Mouse (Mus musculus): ENCODE data around the gene Aasdhppt. TPM values are rescaled to one million over a fixed set of nuclear protein-coding genes. Genes with fewer than 3 reads are reported as not detected.
A peak's percentile ranks its signal among the peaks of the same experiment; 100 is the strongest.

Aasdhppt gene
- 10 to 100 TPM; 11.7 to 12.6 (median 12.2) TPM for total RNA-seq (2022)

- DNase-seq (ENCODE audit: low spot score in 2 of 2) = peak; percentile 95 to 98
These were observed at the start of gene Aasdhppt, which contains the start of gene Kbtbd3 for GRCm38 (mm10) chr9:4309351-4310085. Aasdhppt (minus strand) TSS chr9:4309471. Kbtbd3 (plus strand) TSS chr9:4309833.

- no peak for DNase-seq (ENCODE audit: low spot score in 2 of 2)
These were observed 43.9 kb upstream of the Aasdhppt start for GRCm38 (mm10) chr9:4353163-4353562.

- DNase-seq (ENCODE audit: low spot score in 2 of 2) = no peak
These were observed 9.9 kb upstream of the Aasdhppt start for GRCm38 (mm10) chr9:4318939-4319721.

- no peak for DNase-seq (ENCODE audit: low spot score in 2 of 2)
These were observed 6.5 kb upstream of the Aasdhppt start for GRCm38 (mm10) chr9:4315746-4316145.

GRCm38 (mm10) chr9:4313946-4314345, 4.7 kb upstream of the Aasdhppt start:
- DNase-seq (ENCODE audit: low spot score in 2 of 2) = no peak

GRCm38 (mm10) chr9:4311162-4311561, 1.9 kb upstream of the Aasdhppt start:
- DNase-seq (ENCODE audit: low spot score in 2 of 2) = no peak

- DNase-seq (ENCODE audit: low spot score in 2 of 2) = no peak
These were observed 1.4 kb upstream of the Aasdhppt start for GRCm38 (mm10) chr9:4310706-4311105.

- no peak for DNase-seq (ENCODE audit: low spot score in 2 of 2)
These were observed 482 bp downstream of the Aasdhppt start for GRCm38 (mm10) chr9:4308628-4309350.

- no peak for DNase-seq (ENCODE audit: low spot score in 2 of 2)
These were observed 4.4 kb downstream of the Aasdhppt start for GRCm38 (mm10) chr9:4304867-4305266.

- DNase-seq (ENCODE audit: low spot score in 2 of 2) = no peak
These were observed 8.8 kb downstream of the Aasdhppt start for GRCm38 (mm10) chr9:4300466-4300865.

- DNase-seq (ENCODE audit: low spot score in 2 of 2) = no peak
These were observed 25.4 kb downstream of the Aasdhppt start for GRCm38 (mm10) chr9:4283850-4284249.

- DNase-seq (ENCODE audit: low spot score in 2 of 2) = no peak
These were observed 42.4 kb downstream of the Aasdhppt start for GRCm38 (mm10) chr9:4266881-4267280.

GRCm38 (mm10) chr9:4260746-4261090, 48.6 kb downstream of the Aasdhppt start:
- DNase-seq (ENCODE audit: low spot score in 2 of 2) = no peak

GRCm38 (mm10) chr9:4259841-4260745, 49.2 kb downstream of the Aasdhppt start:
- no peak for DNase-seq (ENCODE audit: low spot score in 2 of 2)

GRCm38 (mm10) chr9:4259074-4259473, 50.2 kb downstream of the Aasdhppt start:
- no peak for DNase-seq (ENCODE audit: low spot score in 2 of 2)

Small RNA genes lying within 50 kb of the gene (microRNA-seq; reads per million reads assigned to microRNA genes)
- not detected for gene Gm22195

Other genes starting within 250 kb of the Aasdhppt start
- gene Kbtbd3, start 362 bp upstream of the Aasdhppt start, total RNA-seq (2022) = 1 to 10 TPM; 5.2 to 7.1 (median 5.3) TPM
- gene Msantd4, start 67.1 kb upstream of the Aasdhppt start, total RNA-seq (2022) = 10 to 100 TPM; 29.8 to 39.1 (median 31.1) TPM